Mouse (Mus musculus) gastrocnemius, adult 2 months (tissue): Measurements from ENCODE around the gene Rpl19. TPM values are rescaled to one million over a fixed set of nuclear protein-coding genes. Genes with fewer than 3 reads are reported as not detected.
A peak's percentile ranks its signal among the peaks of the same experiment; 100 is the strongest.

Source experiments
- DNase-seq: peaks from one replicate; pipeline ENCODE4 v3.0.0; 2022
- H3K27ac ChIP-seq: fragments of 200-600 bp; 2 replicates; pipeline ENCODE4 v1.8.1; 2022; ENCODE audit warnings: mild to moderate bottlenecking
- H3K4me3 ChIP-seq: fragments of 200-600 bp; 2 replicates; pipeline ENCODE4 v1.8.1; 2022; ENCODE audit warnings: mild to moderate bottlenecking, moderate library complexity
- CTCF ChIP-seq: fragments of 200-600 bp; IDR thresholded peaks from 2 replicates; pipeline ENCODE4 v1.8.1; 2022; ENCODE audit warnings: antibody characterized with exemption, mild to moderate bottlenecking, moderate library complexity
- intact Hi-C: fragments of 180-260 bp; cut with DNase I; formaldehyde crosslinking; loops from one replicate; pipeline ENCODE4 v1.15.1; 2025
- long read RNA-seq, 2 experiments: library from polyadenylated mRNA; stranded (forward); transcript quantifications; one replicate each; pipeline ENCODE4 v2.0.0; 2021
- total RNA-seq, 2 experiments: library from RNA; stranded (reverse); gene quantifications; 2 replicates each; pipeline ENCODE4 v1.2.3; 2021

Gene Rpl19
- total RNA-seq, result 100 to 1,000 TPM; 404 to 490 TPM
- long read RNA-seq, experiment 1, transcript Rpl19-201 (6 exons, 751 nt), result major isoform, 104 of 118 reads
- long read RNA-seq, experiment 1, partial matches to known transcripts, result 11 of 118 reads
- long read RNA-seq, experiment 1, other reads (novel, unspliced or antisense), result 0 of 118 reads
- long read RNA-seq, experiment 2, transcript Rpl19-201 (6 exons, 751 nt), result major isoform, 118 of 129 reads
- long read RNA-seq, experiment 2, partial matches to known transcripts, result 7 of 129 reads
- long read RNA-seq, experiment 2, other reads (novel, unspliced or antisense), result 0 of 129 reads

- TF ChIP-seq CTCF, result no peak
- Histone ChIP-seq H3K27ac (peak within 1 kb of the TSS; percentile 97), H3K4me3 (peak within 1 kb of the TSS; percentile 81)
- intact Hi-C loops, result loop anchor here (5.0 kb wide), 2 partner anchors 121 to 176 kb away; partner anchors contain the start of gene Cdk12
- DNase-seq, result peak; percentile 96
Measured at GRCm38 (mm10) chr11:98026570-98027296, at the start of gene Rpl19. Gene Rpl19 (plus strand): TSS chr11:98026710.

GRCm38 (mm10) chr11:97977797-97978196 lies 48.7 kb upstream of the Rpl19 start:
- no peak for TF ChIP-seq CTCF
- H3K27ac ChIP-seq, result no peak overlapping the region
- no peak for DNase-seq

GRCm38 (mm10) chr11:97978392-97978791 lies 48.1 kb upstream of the Rpl19 start:
- no peak for DNase-seq
- TF ChIP-seq CTCF, result no peak
- intact Hi-C loops, result no loop called here
- H3K27ac ChIP-seq, result no peak overlapping the region
- H3K4me3 ChIP-seq, result no peak overlapping the region

More at GRCm38 (mm10) chr11:97977797-97978196, 48.7 kb upstream of the Rpl19 start:
- intact Hi-C loops, result no loop called here
- no peak overlapping the region for H3K4me3 ChIP-seq

GRCm38 (mm10) chr11:97979824-97980495 lies 46.5 kb upstream of the Rpl19 start:
- TF ChIP-seq CTCF, result no peak
- Histone ChIP-seq H3K27ac (peak overlapping the region; percentile 66), H3K4me3 (no peak overlapping the region; the same call in 1 of the 2 replicates)
- intact Hi-C loops, result no loop called here
- no peak for DNase-seq

GRCm38 (mm10) chr11:97980531-97980966 lies 46.0 kb upstream of the Rpl19 start:
- Histone ChIP-seq H3K27ac (peak overlapping the region; percentile 66), H3K4me3 (no peak overlapping the region; the same call in 1 of the 2 replicates)
- DNase-seq, result peak; percentile 80
- no peak for TF ChIP-seq CTCF
- intact Hi-C loops, result no loop called here

- H3K27ac ChIP-seq, result no peak overlapping the region
- TF ChIP-seq CTCF, result no peak
- H3K4me3 ChIP-seq, result no peak overlapping the region
- intact Hi-C loops, result no loop called here
- no peak for DNase-seq
Measured at GRCm38 (mm10) chr11:97982721-97983120, 43.8 kb upstream of the Rpl19 start.

- DNase-seq, result no peak
- H3K4me3 ChIP-seq, result no peak overlapping the region
- no peak overlapping the region for H3K27ac ChIP-seq
- intact Hi-C loops, result no loop called here
- no peak for TF ChIP-seq CTCF
Measured at GRCm38 (mm10) chr11:97983506-97983905, 43.0 kb upstream of the Rpl19 start.

- TF ChIP-seq CTCF, result no peak
- DNase-seq, result no peak
- Histone ChIP-seq H3K4me3 (no peak overlapping the region), H3K27ac (no peak overlapping the region)
- intact Hi-C loops, result no loop called here
Measured at GRCm38 (mm10) chr11:97983983-97984382, 42.5 kb upstream of the Rpl19 start.

GRCm38 (mm10) chr11:97985727-97986677 lies 40.5 kb upstream of the Rpl19 start, which contains the start of gene Plxdc1:
Gene Plxdc1 (minus strand): TSS chr11:97986444.
- intact Hi-C loops, result loop anchor here (2.0 to 5.0 kb wide), 2 partner anchors 49 to 189 kb away; partner anchors contain the start of gene Lasp1
- Histone ChIP-seq H3K4me3 (peak within 1 kb of the TSS; percentile 88), H3K27ac (peak within 1 kb of the TSS; percentile 96)
- DNase-seq, result peak; percentile 65
- TF ChIP-seq CTCF, result no peak

- intact Hi-C loops, result loop anchor here (1.0 to 5.0 kb wide), 3 partner anchors 50 to 190 kb away; partner anchors contain the start of gene Lasp1
Measured at GRCm38 (mm10) chr11:97986738-97987465, 39.6 kb upstream of the Rpl19 start.

More at GRCm38 (mm10) chr11:97986738-97987465, 39.6 kb upstream of the Rpl19 start:
- Histone ChIP-seq H3K27ac (peak overlapping the region; percentile 96), H3K4me3 (peak overlapping the region; percentile 88)
- no peak for DNase-seq
- TF ChIP-seq CTCF, result no peak
